Mouse (Mus musculus): ENCODE results near the gene Foxe3. TPM values are rescaled to one million over a fixed set of nuclear protein-coding genes. Genes with fewer than 3 reads are reported as not detected.

The Foxe3 gene
- polyA plus RNA-seq (2012; rRNA removed) = not detected in 2 replicates

DNA sequence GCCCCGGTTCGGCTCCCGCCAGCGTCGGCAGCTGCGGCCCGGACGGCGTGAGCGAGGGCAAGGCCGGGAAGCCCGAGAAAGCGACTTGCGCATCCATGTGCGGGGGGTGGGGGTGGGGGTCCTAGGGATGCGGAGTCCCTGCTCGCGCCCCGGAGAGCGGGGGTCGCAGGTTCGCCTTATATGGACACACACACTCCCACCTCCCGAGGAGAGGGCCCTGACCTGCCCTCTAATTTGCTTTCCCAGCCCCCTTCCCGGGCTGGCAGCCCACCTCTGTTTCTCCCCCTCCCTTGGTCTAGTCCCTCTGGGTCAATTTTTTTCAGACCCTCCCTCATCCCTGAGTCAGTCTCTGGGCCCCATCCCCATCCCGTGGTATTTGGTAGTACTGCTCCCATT, at the start of gene Foxe3:
Foxe3 (minus strand) TSS at position 97 of the 396 bp plus-strand sequence.

DNA sequence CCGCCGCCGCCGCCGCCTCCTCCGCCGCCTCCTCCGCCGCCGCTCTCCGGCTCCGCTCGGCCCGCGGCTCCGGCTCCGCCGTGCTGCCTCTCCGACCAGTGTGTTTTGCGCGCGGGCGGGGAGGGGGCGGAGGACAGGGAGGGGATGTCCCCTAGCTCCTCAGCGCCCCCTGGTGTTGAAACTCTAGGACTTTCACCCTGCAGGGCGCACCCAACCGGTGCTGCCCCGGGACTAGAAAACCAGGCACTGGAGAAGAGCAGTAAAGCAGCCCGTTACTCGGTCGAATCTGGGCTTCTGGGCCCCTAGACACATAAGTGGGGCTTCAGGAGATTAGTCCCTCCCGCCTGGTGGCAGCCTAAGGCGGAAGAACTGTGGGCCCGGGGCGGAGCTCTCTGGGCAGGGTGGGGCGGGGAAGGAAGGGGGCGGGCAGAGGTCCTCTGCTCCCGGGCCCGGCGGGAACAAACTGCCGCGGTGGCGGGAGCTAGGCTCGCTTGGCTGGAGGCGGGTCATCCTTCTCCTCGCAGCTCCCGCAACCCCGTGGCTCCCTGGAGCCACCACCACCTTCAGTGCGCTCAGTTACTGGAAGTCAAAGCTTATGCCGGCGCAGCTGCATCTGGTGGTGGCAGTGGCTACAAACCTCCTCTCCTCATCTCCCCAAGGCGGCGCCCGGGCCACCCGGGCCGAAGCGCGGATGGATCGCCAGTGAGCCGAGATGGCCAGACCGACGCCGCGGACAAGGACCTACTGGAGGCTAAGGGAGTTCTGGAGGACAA, 16.8 kb downstream of the Foxe3 start, which contains the start of gene Foxd2:
Foxd2 (minus strand) TSS at position 45 of the 773 bp plus-strand sequence.

Other genes with a start within 250 kb of the Foxe3 start
- gene Gm12830, start 104.3 kb downstream of the Foxe3 start, polyA plus RNA-seq (2012; rRNA removed) = not detected in 2 replicates
- gene Foxd2, start 17.1 kb downstream of the Foxe3 start, polyA plus RNA-seq (2012; rRNA removed) = 0.02 TPM in 1 of 2 replicates, not detected in the other
- gene Cmpk1, start 61.2 kb upstream of the Foxe3 start, polyA plus RNA-seq (2012; rRNA removed) = 17.5 and 18.8 TPM in 2 replicates
- 4.1 and 4.5 TPM in 2 replicates for gene Stil, start 74.1 kb upstream of the Foxe3 start, polyA plus RNA-seq (2012; rRNA removed)
- 29.2 and 30.5 TPM in 2 replicates for gene Tal1, start 130.4 kb upstream of the Foxe3 start, polyA plus RNA-seq (2012; rRNA removed)
- gene Pdzk1ip1, start 162.7 kb upstream of the Foxe3 start, polyA plus RNA-seq (2012; rRNA removed) = 29.9 and 35.6 TPM in 2 replicates
- gene Cyp4x1, start 208.3 kb upstream of the Foxe3 start, polyA plus RNA-seq (2012; rRNA removed) = 0.05 and 0.06 TPM in 2 replicates

Measured in liver, embryonic 18 days (tissue).